Mouse (Mus musculus) stomach, embryonic 16.5 days (tissue): ENCODE results near the gene Mrrf. TPM values are rescaled to one million over a fixed set of nuclear protein-coding genes. Genes with fewer than 3 reads are reported as not detected.

ENCODE experiments used
- ATAC-seq: fragments of 200-750 bp; cut with Nextera tagmentation; 2 replicates; pipeline ENCODE4 v1.8.0; 2017; ENCODE audit warnings: moderate number of reproducible peaks, moderate TSS enrichment; ENCODE audit not compliant: insufficient read depth, low FRiP score
- H3K27ac ChIP-seq: fragments of 300-500 bp; sonication (generic); 2 replicates; pipeline ENCODE4 v1.5.1; 2014; ENCODE audit warnings: low read length
- H3K27me3 ChIP-seq: fragments of 300-500 bp; sonication (generic); 2 replicates; pipeline ENCODE4 v1.6.1; 2014; ENCODE audit warnings: low read length, control low read depth, mixed read lengths; ENCODE audit not compliant: control insufficient read depth, insufficient read depth
- H3K36me3 ChIP-seq: fragments of 300-500 bp; sonication (generic); 2 replicates; pipeline ENCODE4 v1.6.1; 2014; ENCODE audit warnings: low read length; ENCODE audit not compliant: control insufficient read depth, insufficient read depth
- H3K4me1 ChIP-seq: fragments of 300-500 bp; sonication (generic); 2 replicates; pipeline ENCODE4 v1.6.1; 2014; ENCODE audit warnings: low read length, control low read depth, mixed read lengths; ENCODE audit not compliant: control insufficient read depth, insufficient read depth
- H3K4me2 ChIP-seq: fragments of 300-500 bp; sonication (generic); 2 replicates; pipeline ENCODE4 v1.6.1; 2014; ENCODE audit warnings: low read depth, low read length, mixed read lengths
- H3K4me3 ChIP-seq: fragments of 300-500 bp; sonication (generic); replicated peaks from 2 replicates; pipeline ENCODE4 v1.5.1; 2014; ENCODE audit warnings: mild to moderate bottlenecking, low read length
- H3K9ac ChIP-seq: fragments of 300-500 bp; sonication (generic); 2 replicates; pipeline ENCODE4 v1.6.1; 2014; ENCODE audit warnings: low read length
- H3K9me3 ChIP-seq: fragments of 300-500 bp; sonication (generic); replicated peaks from 2 replicates; pipeline ENCODE4 v1.6.1; 2016; ENCODE audit warnings: low read length, control low read depth; ENCODE audit not compliant: control insufficient read depth
- WGBS: fragments of 180-500 bp; shearing (Covaris S2); extraction: QIAGEN DNeasy Blood & Tissue Kit; methylation state at CpG from one replicate; pipeline ENCODE4 v1.1.7; 2014; 5-methylcytosine and 5-hydroxymethylcytosine counted together
- polyA plus RNA-seq: library from polyadenylated mRNA; unstranded; fragments of >200 nt; fragmentation: Nextera tagmentation; extraction: Ambion mirVana; gene quantifications from 2 replicates; pipeline ENCODE4 v1.2.1, GENCODE M21; 2015

Mrrf gene
- 32.9 and 34.7 TPM in 2 replicates for polyA plus RNA-seq

GRCm38 (mm10) chr2:36136300-36136941 lies at the start of gene Mrrf, which contains the start of gene Rbm18:
Gene Mrrf (plus strand): TSS chr2:36136389.
Gene Rbm18 (minus strand): TSS chr2:36136773.
- ATAC-seq = peak; percentile 95
- peak within 1 kb of the TSS; percentile 88 for H3K9ac ChIP-seq
- no peaks in the 10 kb centered on the region for H3K9me3 ChIP-seq
- H3K4me1 ChIP-seq = peaks cover 12% of the 10 kb centered on the region
- no peaks in the 10 kb centered on the region for H3K27me3 ChIP-seq
- peak within 1 kb of the TSS; percentile 80 for H3K4me2 ChIP-seq
- peaks cover 7% of the 10 kb centered on the region; the same call in 1 of the 2 replicates for H3K36me3 ChIP-seq
- H3K4me3 ChIP-seq = peak within 1 kb of the TSS; percentile 84
- under 1% methylated on average over 50 of the region's 50 CpGs for whole genome bisulfite sequencing
- H3K27ac ChIP-seq = peak within 1 kb of the TSS; percentile 93

GRCm38 (mm10) chr2:36089190-36089589 lies 47.0 kb upstream of the Mrrf start:
- ATAC-seq = no peak
- Histone ChIP-seq H3K27me3 (peaks cover 65% of the 10 kb centered on the region), H3K4me3 (no peak overlapping the region), H3K9me3 (no peaks in the 10 kb centered on the region), H3K36me3 (no peaks in the 10 kb centered on the region), H3K4me2 (no peak overlapping the region), H3K27ac (no peak overlapping the region), H3K4me1 (peaks cover 7% of the 10 kb centered on the region; the same call in 1 of the 2 replicates), H3K9ac (no peak overlapping the region)
- WGBS = 46% methylated on average over 3 of the region's 3 CpGs

- Histone ChIP-seq H3K9me3 (no peaks in the 10 kb centered on the region), H3K4me3 (peak overlapping the region; percentile 49), H3K4me1 (peaks cover 7% of the 10 kb centered on the region; the same call in 1 of the 2 replicates), H3K27me3 (peaks cover 84% of the 10 kb centered on the region), H3K4me2 (peak overlapping the region; percentile 82), H3K36me3 (no peaks in the 10 kb centered on the region), H3K9ac (peak overlapping the region; percentile 46; the same call in 1 of the 2 replicates), H3K27ac (no peak overlapping the region)
- ATAC-seq = peak; percentile 72; the same call in 1 of the 2 replicates
- 3% methylated on average over 70 of the region's 70 CpGs for WGBS
Measured at GRCm38 (mm10) chr2:36090853-36091741, 45.1 kb upstream of the Mrrf start.

- H3K4me3 ChIP-seq = no peak overlapping the region
- ATAC-seq = no peak
- no peak overlapping the region for H3K9ac ChIP-seq
- peaks cover 7% of the 10 kb centered on the region; the same call in 1 of the 2 replicates for H3K4me1 ChIP-seq
- no peaks in the 10 kb centered on the region for H3K36me3 ChIP-seq
- 16% methylated on average over 4 of the region's 4 CpGs for WGBS
- peaks cover 94% of the 10 kb centered on the region for H3K27me3 ChIP-seq
- no peak overlapping the region for H3K4me2 ChIP-seq
- H3K9me3 ChIP-seq = no peaks in the 10 kb centered on the region
- no peak overlapping the region for H3K27ac ChIP-seq
Measured at GRCm38 (mm10) chr2:36092748-36093147, 43.4 kb upstream of the Mrrf start.

GRCm38 (mm10) chr2:36093301-36093700 lies 42.9 kb upstream of the Mrrf start:
- peaks cover 94% of the 10 kb centered on the region for H3K27me3 ChIP-seq
- H3K4me3 ChIP-seq = no peak overlapping the region
- ATAC-seq = no peak
- no peak overlapping the region for H3K27ac ChIP-seq
- no peak overlapping the region for H3K9ac ChIP-seq
- WGBS = 29% methylated on average over 7 of the region's 7 CpGs
- peaks cover 7% of the 10 kb centered on the region; the same call in 1 of the 2 replicates for H3K4me1 ChIP-seq
- H3K9me3 ChIP-seq = no peaks in the 10 kb centered on the region
- no peak overlapping the region for H3K4me2 ChIP-seq
- H3K36me3 ChIP-seq = no peaks in the 10 kb centered on the region

GRCm38 (mm10) chr2:36093914-36094475 lies 42.2 kb upstream of the Mrrf start:
- peaks cover 96% of the 10 kb centered on the region for H3K27me3 ChIP-seq
- no peak overlapping the region for H3K4me2 ChIP-seq
- H3K9ac ChIP-seq = no peak overlapping the region
- H3K9me3 ChIP-seq = no peaks in the 10 kb centered on the region
- WGBS = 4% methylated on average over 31 of the region's 31 CpGs
- no peak overlapping the region for H3K4me3 ChIP-seq
- H3K4me1 ChIP-seq = peaks cover 7% of the 10 kb centered on the region; the same call in 1 of the 2 replicates
- H3K27ac ChIP-seq = no peak overlapping the region
- no peak for ATAC-seq
- no peaks in the 10 kb centered on the region for H3K36me3 ChIP-seq

- no peaks in the 10 kb centered on the region for H3K9me3 ChIP-seq
- no peak overlapping the region for H3K9ac ChIP-seq
- H3K4me2 ChIP-seq = no peak overlapping the region
- H3K27me3 ChIP-seq = peaks cover 97% of the 10 kb centered on the region
- no peaks in the 10 kb centered on the region for H3K36me3 ChIP-seq
- no peak for ATAC-seq
- no peak overlapping the region for H3K4me3 ChIP-seq
- H3K4me1 ChIP-seq = peaks cover 6% of the 10 kb centered on the region; the same call in 1 of the 2 replicates
- H3K27ac ChIP-seq = no peak overlapping the region
- 7% methylated on average over 18 of the region's 18 CpGs for WGBS
Measured at GRCm38 (mm10) chr2:36097129-36097815, 38.9 kb upstream of the Mrrf start.

- H3K36me3 ChIP-seq = no peaks in the 10 kb centered on the region
- ATAC-seq = no peak
- WGBS = 7% methylated on average over 5 of the region's 5 CpGs
- H3K4me1 ChIP-seq = peaks cover 13% of the 10 kb centered on the region
- H3K4me2 ChIP-seq = no peak overlapping the region
- no peaks in the 10 kb centered on the region for H3K9me3 ChIP-seq
- H3K4me3 ChIP-seq = no peak overlapping the region
- peaks cover 98% of the 10 kb centered on the region for H3K27me3 ChIP-seq
- no peak overlapping the region for H3K9ac ChIP-seq
- no peak overlapping the region for H3K27ac ChIP-seq
Measured at GRCm38 (mm10) chr2:36098021-36098420, 38.2 kb upstream of the Mrrf start.
